Mouse (Mus musculus) liver, embryonic 16.5 days (tissue): Measurements from ENCODE around the gene Ubxn2a. TPM values are rescaled to one million over a fixed set of nuclear protein-coding genes. Genes with fewer than 3 reads are reported as not detected.

Experiments used
- ATAC-seq: fragments of 200-750 bp; cut with Nextera tagmentation; 2 replicates; pipeline ENCODE4 v1.8.0; 2017; ENCODE audit warnings: low read depth, mild to moderate bottlenecking, moderate number of reproducible peaks, moderate library complexity
- H3K27ac ChIP-seq: fragments of 300-500 bp; sonication (generic); 2 replicates; pipeline ENCODE4 v1.5.1; 2014; ENCODE audit warnings: mild to moderate bottlenecking, low read length
- H3K27me3 ChIP-seq: fragments of 300-500 bp; sonication (generic); 2 replicates; pipeline ENCODE4 v1.6.1; 2014; ENCODE audit warnings: low read depth, low read length, mixed read lengths; ENCODE audit not compliant: control insufficient read depth, insufficient read depth
- H3K36me3 ChIP-seq: fragments of 300-500 bp; sonication (generic); 2 replicates; pipeline ENCODE4 v1.6.1; 2014; ENCODE audit warnings: mild to moderate bottlenecking; ENCODE audit not compliant: control insufficient read depth, insufficient read depth
- H3K4me1 ChIP-seq: fragments of 300-500 bp; sonication (generic); 2 replicates; pipeline ENCODE4 v1.6.1; 2014; ENCODE audit warnings: low read depth, low read length, mixed read lengths; ENCODE audit not compliant: control insufficient read depth
- H3K4me2 ChIP-seq: fragments of 300-500 bp; sonication (generic); 2 replicates; pipeline ENCODE4 v1.6.1; 2014; ENCODE audit warnings: low read depth, low read length, mixed read lengths
- H3K4me3 ChIP-seq: fragments of 300-500 bp; sonication (generic); 2 replicates; pipeline ENCODE4 v1.5.1; 2014; ENCODE audit warnings: low read depth, mild to moderate bottlenecking, low read length
- H3K9ac ChIP-seq: fragments of 300-500 bp; sonication (generic); 2 replicates; pipeline ENCODE4 v1.6.1; 2014; ENCODE audit warnings: low read depth, low read length
- H3K9me3 ChIP-seq: fragments of 300-500 bp; sonication (generic); replicated peaks from 2 replicates; pipeline ENCODE4 v1.6.1; 2016; ENCODE audit warnings: low read length; ENCODE audit not compliant: control insufficient read depth
- WGBS: fragments of 180-500 bp; shearing (Covaris S2); extraction: QIAGEN DNeasy Blood & Tissue Kit; methylation state at CpG from one replicate; pipeline ENCODE4 v1.1.7; 2014; ENCODE audit not compliant: insufficient replicate concordance; 5-methylcytosine and 5-hydroxymethylcytosine counted together
- polyA plus RNA-seq: library from polyadenylated mRNA; unstranded; fragments of >200 nt; fragmentation: Nextera tagmentation; extraction: Ambion mirVana; gene quantifications from 2 replicates; pipeline ENCODE4 v1.2.1, GENCODE M21; 2015

The Ubxn2a gene
- polyA plus RNA-seq, 1 experiment from 2014 or later = 20.9 TPM

DNA sequence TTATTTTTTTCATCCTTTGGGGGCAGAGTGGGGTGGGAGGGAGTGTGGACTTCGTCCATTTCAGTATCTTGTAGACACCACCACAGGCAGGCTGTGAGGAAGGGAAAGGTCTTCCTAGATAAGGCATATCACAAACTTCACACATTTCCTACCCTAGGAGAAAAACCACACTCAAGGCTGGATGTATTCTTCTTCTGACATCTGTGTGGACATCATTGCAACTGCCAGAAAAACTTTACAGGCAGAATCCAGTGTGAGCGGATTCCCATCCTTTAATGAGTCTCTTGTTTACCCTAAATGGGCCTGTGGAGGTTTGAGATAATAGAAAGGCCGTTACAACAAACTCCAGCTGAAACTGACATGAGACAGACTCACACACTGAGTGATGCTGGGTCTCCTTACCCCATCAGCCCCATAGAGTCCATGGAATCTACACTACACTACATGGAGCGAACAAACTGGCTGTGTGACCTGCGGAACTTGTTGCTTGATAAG is 34.5 kb downstream of the Ubxn2a start:
- Histone ChIP-seq H3K9me3 (no peaks in the 10 kb centered on the region), H3K4me2 (peak overlapping the region; percentile 85), H3K4me3 (peak overlapping the region; percentile 85), H3K9ac (peak overlapping the region; percentile 91), H3K27me3 (no peaks in the 10 kb centered on the region), H3K4me1 (peaks cover 32% of the 10 kb centered on the region), H3K36me3 (peaks cover 10% of the 10 kb centered on the region), H3K27ac (peak overlapping the region; percentile 99)
- peak; percentile 87 for ATAC-seq
- 17% methylated on average over 5 of the region's 5 CpGs for WGBS

DNA sequence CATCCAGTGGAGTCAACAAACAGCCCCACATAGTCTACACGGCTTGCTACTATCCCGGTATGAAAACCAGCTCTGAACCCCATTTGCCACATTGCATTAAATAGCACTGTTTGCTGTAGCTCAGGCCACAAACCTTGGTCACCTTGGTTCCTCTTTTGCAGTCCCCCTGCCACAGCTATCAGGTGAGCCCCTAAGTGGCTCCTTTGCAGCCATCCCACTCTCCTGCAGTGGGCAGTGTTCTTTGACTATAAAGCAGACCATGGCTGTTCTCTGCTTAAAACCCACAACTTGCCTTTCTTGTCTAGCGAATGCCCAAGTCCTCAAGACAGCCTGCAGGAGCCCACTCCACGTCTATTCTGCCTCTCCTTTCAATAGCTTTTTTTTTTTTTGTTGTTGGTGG is 35.2 kb downstream of the Ubxn2a start:
- Histone ChIP-seq H3K4me3 (peak overlapping the region; percentile 85), H3K4me2 (peak overlapping the region; percentile 85), H3K9me3 (no peaks in the 10 kb centered on the region), H3K4me1 (peaks cover 32% of the 10 kb centered on the region), H3K27me3 (no peaks in the 10 kb centered on the region), H3K9ac (peak overlapping the region; percentile 91), H3K36me3 (peaks cover 15% of the 10 kb centered on the region), H3K27ac (peak overlapping the region; percentile 99)
- no peak for ATAC-seq
- WGBS = 35% methylated on average over 4 of the region's 4 CpGs

DNA sequence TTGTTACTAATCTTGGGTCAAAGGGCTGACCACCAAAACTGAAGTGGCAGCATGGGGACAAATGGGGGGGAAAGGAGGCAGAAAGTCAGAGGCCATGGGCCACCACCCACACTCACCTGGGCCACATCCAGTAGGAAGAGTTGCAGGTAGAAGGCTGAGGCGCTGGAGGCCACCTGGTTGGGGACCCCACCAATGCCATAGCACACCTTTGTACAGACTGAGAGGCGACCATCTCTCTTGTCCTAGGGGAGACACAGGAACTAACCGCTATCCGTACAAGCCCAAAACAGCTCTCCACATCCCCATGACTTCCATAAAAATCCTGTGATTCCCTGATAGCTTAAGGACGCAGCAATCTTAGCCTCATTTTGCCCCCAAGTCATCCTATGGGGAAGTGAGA is 36.2 kb downstream of the Ubxn2a start:
- no peaks in the 10 kb centered on the region for H3K27me3 ChIP-seq
- H3K9ac ChIP-seq = peak overlapping the region; percentile 8; the same call in 1 of the 2 replicates
- peaks cover 19% of the 10 kb centered on the region for H3K36me3 ChIP-seq
- WGBS = 89% methylated on average over 5 of the region's 5 CpGs
- ATAC-seq = no peak
- no peaks in the 10 kb centered on the region for H3K9me3 ChIP-seq
- H3K4me1 ChIP-seq = peaks cover 32% of the 10 kb centered on the region
- H3K4me2 ChIP-seq = peak overlapping the region; percentile 85
- H3K4me3 ChIP-seq = peak overlapping the region; percentile 85
- H3K27ac ChIP-seq = no peak overlapping the region

DNA sequence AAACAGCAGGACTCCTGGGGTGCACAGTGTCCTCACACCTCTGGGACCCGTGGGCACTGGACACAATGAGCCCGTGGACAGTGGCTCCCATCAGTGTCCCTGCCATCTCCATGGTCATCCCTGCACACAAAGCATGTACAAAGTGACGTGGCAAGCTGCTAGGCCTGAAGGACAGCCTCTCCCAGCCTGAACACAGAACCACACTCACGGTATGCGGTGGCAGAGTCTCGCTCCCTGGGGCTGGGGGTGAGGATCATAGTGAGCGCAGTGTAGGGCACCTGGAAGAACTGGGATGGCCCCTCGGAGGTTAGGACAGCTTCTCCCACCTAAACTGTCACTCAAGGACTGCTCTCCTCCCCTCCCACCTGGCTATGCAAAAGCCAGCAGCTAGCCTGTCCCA is 38.6 kb downstream of the Ubxn2a start:
- no peaks in the 10 kb centered on the region for H3K27me3 ChIP-seq
- no peaks in the 10 kb centered on the region for H3K9me3 ChIP-seq
- no peak overlapping the region for H3K4me2 ChIP-seq
- H3K27ac ChIP-seq = no peak overlapping the region
- no peak overlapping the region for H3K4me3 ChIP-seq
- peaks cover 39% of the 10 kb centered on the region for H3K36me3 ChIP-seq
- WGBS = 79% methylated on average over 8 of the region's 8 CpGs
- H3K9ac ChIP-seq = no peak overlapping the region
- no peak for ATAC-seq
- H3K4me1 ChIP-seq = peaks cover 13% of the 10 kb centered on the region; the same call in 1 of the 2 replicates

DNA sequence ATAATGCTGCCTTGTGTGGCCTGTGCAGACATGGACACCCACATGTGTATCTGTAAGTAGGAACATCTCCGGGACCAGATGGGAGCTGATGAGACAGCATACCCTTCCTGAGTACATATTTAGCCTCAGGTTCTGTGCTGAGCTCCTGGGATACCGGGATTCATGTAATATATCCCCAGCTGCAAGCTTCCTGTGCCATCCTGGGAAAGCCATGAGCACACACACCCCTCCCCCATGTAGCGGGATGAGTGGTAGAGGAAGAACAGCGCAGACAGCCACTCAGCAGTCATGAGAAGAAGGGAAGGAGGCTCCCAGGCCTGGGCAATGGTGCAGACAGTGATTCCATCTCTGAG is 43.2 kb downstream of the Ubxn2a start:
- 83% methylated on average over 4 of the region's 4 CpGs for WGBS
- Histone ChIP-seq H3K4me3 (no peak overlapping the region), H3K4me2 (no peak overlapping the region), H3K9me3 (no peaks in the 10 kb centered on the region), H3K4me1 (no peaks in the 10 kb centered on the region; the same call in 1 of the 2 replicates), H3K36me3 (peaks cover 67% of the 10 kb centered on the region), H3K27me3 (no peaks in the 10 kb centered on the region), H3K27ac (no peak overlapping the region), H3K9ac (no peak overlapping the region)
- ATAC-seq = no peak

DNA sequence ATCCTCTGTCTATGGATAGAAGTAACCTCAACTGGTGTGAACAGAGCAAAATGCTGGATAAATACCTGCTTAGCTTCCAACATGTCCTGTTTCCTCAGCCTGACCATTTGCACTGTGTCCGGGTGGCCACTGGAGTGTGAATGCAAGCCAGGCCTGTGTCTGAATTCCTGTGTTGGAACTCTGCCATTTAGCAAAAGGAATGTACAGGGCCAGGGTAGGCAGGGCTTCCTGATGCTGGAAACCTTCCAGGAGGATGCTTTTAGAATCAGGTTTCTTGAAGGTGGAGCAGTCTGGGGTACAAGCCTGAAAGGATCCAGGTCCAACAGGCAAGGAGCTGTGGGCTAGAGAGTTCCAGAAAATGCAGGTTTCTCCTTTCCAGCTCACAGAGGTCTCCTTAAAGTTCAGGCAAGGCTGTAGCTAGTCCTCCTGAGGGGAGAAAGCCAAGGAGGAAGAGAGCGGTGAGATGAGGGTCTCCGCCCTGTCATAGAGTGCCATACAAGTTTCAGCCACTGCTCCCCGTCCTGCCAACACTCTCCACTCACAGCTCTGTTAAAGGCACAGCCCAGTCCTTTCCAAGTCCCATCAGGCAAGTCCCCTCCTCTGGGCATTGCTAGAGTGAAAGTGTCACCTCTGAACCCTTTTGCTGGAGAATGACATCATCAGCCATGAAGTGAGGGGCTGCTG is 43.7 kb downstream of the Ubxn2a start:
- no peak overlapping the region for H3K27ac ChIP-seq
- H3K4me2 ChIP-seq = no peak overlapping the region
- no peaks in the 10 kb centered on the region; the same call in 1 of the 2 replicates for H3K4me1 ChIP-seq
- no peak overlapping the region for H3K9ac ChIP-seq
- peaks cover 62% of the 10 kb centered on the region for H3K36me3 ChIP-seq
- no peaks in the 10 kb centered on the region for H3K27me3 ChIP-seq
- ATAC-seq = no peak
- H3K4me3 ChIP-seq = no peak overlapping the region
- no peaks in the 10 kb centered on the region for H3K9me3 ChIP-seq
- WGBS = 81% methylated on average over 4 of the region's 4 CpGs

DNA sequence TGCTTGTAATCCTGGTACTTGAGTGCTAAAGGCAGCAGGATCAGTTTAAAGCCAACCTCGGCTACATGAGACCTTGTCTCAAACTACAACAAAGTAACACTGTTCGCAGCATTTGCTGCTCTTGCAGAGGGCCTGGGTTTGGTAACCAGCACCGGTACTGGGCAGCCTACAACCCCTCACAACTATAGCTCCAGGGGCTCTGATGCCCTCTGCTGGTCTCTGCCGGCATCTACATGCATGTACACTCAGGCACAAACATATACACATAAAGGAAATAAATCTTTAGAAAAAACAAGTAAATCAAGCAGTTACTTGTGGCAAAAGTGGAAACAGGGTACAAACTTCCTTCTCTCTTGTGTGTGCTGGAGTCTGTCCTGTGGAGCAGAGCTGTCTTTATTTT is 44.8 kb downstream of the Ubxn2a start:
- WGBS = 88% methylated on average over 4 of the region's 4 CpGs
- no peak for ATAC-seq
- Histone ChIP-seq H3K36me3 (peaks cover 55% of the 10 kb centered on the region), H3K9ac (no peak overlapping the region), H3K27me3 (no peaks in the 10 kb centered on the region), H3K4me3 (no peak overlapping the region), H3K4me1 (no peaks in the 10 kb centered on the region; the same call in 1 of the 2 replicates), H3K9me3 (no peaks in the 10 kb centered on the region), H3K4me2 (no peak overlapping the region), H3K27ac (no peak overlapping the region)

DNA sequence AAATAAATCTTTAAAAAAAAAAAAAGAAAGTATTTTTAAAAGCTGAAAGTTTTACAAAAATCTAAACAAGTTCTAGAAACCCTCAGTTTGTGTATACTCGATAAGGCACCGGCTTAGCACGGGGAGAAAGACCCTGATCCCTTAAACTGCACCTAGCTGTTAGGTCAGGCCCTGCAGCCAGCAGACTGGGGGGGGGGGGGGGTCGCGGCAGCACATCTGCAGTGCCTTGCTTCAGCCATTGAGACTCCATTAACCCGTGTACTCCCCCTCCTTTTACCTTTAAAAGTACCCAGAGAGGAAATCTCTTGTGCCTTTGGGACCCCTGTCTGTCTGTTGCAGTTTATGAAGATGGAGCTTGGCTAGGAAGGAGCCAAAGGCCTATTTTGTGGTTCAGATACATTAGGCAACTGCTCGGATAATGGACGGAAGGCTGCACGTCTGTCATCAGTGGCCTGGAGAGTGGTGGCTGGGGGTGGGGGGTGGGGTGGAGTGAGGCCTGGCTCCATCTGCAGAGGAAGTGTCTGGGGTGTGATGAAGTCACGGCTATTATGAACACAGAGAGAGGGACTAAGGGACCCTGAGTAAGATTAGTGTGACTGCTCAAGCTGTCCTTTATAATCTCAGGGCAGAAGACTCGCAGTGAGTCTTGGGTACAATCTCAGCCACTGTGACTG is 48.1 kb downstream of the Ubxn2a start:
- Histone ChIP-seq H3K4me2 (no peak overlapping the region), H3K4me1 (no peaks in the 10 kb centered on the region), H3K36me3 (peaks cover 37% of the 10 kb centered on the region), H3K27me3 (no peaks in the 10 kb centered on the region), H3K9ac (no peak overlapping the region), H3K9me3 (no peaks in the 10 kb centered on the region), H3K27ac (no peak overlapping the region), H3K4me3 (no peak overlapping the region)
- no peak for ATAC-seq
- 31% methylated on average over 11 of the region's 11 CpGs for WGBS

DNA sequence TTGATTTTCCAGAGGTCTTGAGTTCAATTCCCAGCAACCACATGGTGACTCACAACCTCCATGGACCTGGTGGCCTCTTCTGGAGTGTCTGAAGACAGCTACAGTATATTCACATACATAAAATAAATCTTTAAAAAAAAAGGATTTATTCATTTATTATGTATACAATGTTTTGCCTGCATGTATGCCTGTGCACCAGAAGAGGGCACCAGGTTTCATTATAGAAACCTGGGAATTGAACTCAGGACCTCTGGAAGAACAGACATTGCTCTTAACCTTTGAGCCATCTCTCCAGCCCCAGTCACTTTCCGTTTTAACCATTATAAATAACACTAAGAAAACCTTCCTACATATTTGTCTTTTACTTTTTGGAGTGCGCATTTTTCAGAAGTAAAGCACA is 50.7 kb downstream of the Ubxn2a start:
- peaks cover 13% of the 10 kb centered on the region for H3K36me3 ChIP-seq

More for the DNA sequence above, 50.7 kb downstream of the Ubxn2a start:
- 77% methylated on average over 2 of the region's 2 CpGs for WGBS
- no peak overlapping the region for H3K4me3 ChIP-seq
- no peak overlapping the region for H3K4me2 ChIP-seq
- no peak overlapping the region for H3K9ac ChIP-seq
- H3K9me3 ChIP-seq = no peaks in the 10 kb centered on the region
- no peak for ATAC-seq
- no peaks in the 10 kb centered on the region for H3K4me1 ChIP-seq
- H3K27me3 ChIP-seq = no peaks in the 10 kb centered on the region
- no peak overlapping the region for H3K27ac ChIP-seq
